Mouse (Mus musculus): ENCODE measurements at regions not wholly inside any gene's neighbourhood (a gene's known extent, or its start where the extent isn't known, plus 50 kb on each side); places are given as distances from the start of the nearest gene placed in this dataset.

GRCm38 (mm10) chr11:19203968-19204367 lies 185.2 kb upstream of the Meis1 start:
- peak overlapping the region; percentile 15; the same call in 1 of the 2 replicates for H3K4me2 ChIP-seq (ENCODE audit: low read length)
- H3K9ac ChIP-seq (replicated peaks; ENCODE audit: low read depth, low read length): no peak overlapping the region
- H3K36me3 ChIP-seq (ENCODE audit: control insufficient read depth, insufficient read depth): no peaks in the 10 kb centered on the region
- no peak overlapping the region for H3K27ac ChIP-seq (ENCODE audit: low read length)
- no peak overlapping the region for H3K4me3 ChIP-seq (replicated peaks; ENCODE audit: low read length)
- H3K4me1 ChIP-seq (replicated peaks; ENCODE audit: control insufficient read depth, insufficient read depth, low read length): peaks cover 10% of the 10 kb centered on the region; the same call in 1 of the 2 replicates
- peak; percentile 72 for ATAC-seq
- no peaks in the 10 kb centered on the region for H3K9me3 ChIP-seq (ENCODE audit: control insufficient read depth, low read length)
- 14% methylated on average over 5 of the region's 5 CpGs for WGBS
- H3K27me3 ChIP-seq (replicated peaks; ENCODE audit: control insufficient read depth, insufficient read depth, low read length): no peaks in the 10 kb centered on the region

DNA sequence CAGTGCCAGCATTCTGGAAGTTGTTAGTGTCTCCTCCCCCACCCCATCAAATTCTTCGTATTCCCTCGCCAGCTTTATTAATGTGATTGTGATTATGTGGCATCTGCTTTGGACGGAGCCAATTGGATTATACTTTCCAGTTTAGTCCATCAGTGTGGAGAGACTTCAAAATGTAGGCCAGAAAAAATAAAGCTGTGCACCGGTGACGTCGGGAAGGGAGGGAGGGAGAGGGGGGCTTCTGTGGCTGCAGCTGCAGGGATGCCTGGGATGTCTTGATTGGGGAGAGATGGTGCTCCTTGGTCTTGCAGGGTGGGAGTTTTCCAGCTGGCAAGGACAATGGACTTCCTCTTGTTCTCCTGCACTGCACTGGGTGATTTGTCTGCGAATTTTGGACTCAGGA lies 185.7 kb upstream of the Meis1 start:
- no peaks in the 10 kb centered on the region for H3K27me3 ChIP-seq (replicated peaks; ENCODE audit: control insufficient read depth, insufficient read depth, low read length)
- no peak overlapping the region for H3K27ac ChIP-seq (ENCODE audit: low read length)
- peak; percentile 74 for ATAC-seq
- peaks cover 10% of the 10 kb centered on the region; the same call in 1 of the 2 replicates for H3K4me1 ChIP-seq (replicated peaks; ENCODE audit: control insufficient read depth, insufficient read depth, low read length)
- H3K9ac ChIP-seq (replicated peaks; ENCODE audit: low read depth, low read length): no peak overlapping the region
- H3K4me2 ChIP-seq (ENCODE audit: low read length): peak overlapping the region; percentile 15
- no peaks in the 10 kb centered on the region for H3K9me3 ChIP-seq (ENCODE audit: control insufficient read depth, low read length)
- H3K4me3 ChIP-seq (replicated peaks; ENCODE audit: low read length): no peak overlapping the region
- 18% methylated on average over 7 of the region's 7 CpGs for WGBS
- no peaks in the 10 kb centered on the region for H3K36me3 ChIP-seq (ENCODE audit: control insufficient read depth, insufficient read depth)

- Histone ChIP-seq H3K36me3 (ENCODE audit: control insufficient read depth, insufficient read depth) (no peaks in the 10 kb centered on the region), H3K4me1 (replicated peaks; ENCODE audit: control insufficient read depth, insufficient read depth, low read length) (peaks cover 10% of the 10 kb centered on the region; the same call in 1 of the 2 replicates), H3K4me3 (replicated peaks; ENCODE audit: low read length) (no peak overlapping the region), H3K27me3 (replicated peaks; ENCODE audit: control insufficient read depth, insufficient read depth, low read length) (no peaks in the 10 kb centered on the region), H3K4me2 (ENCODE audit: low read length) (no peak overlapping the region), H3K27ac (ENCODE audit: low read length) (no peak overlapping the region), H3K9ac (replicated peaks; ENCODE audit: low read depth, low read length) (no peak overlapping the region), H3K9me3 (ENCODE audit: control insufficient read depth, low read length) (no peaks in the 10 kb centered on the region)
- 0 out of 2 replicates have a peak, but pooled peaks have one; percentile 7 for ATAC-seq
These were observed 186.4 kb upstream of the Meis1 start for GRCm38 (mm10) chr11:19205174-19205573.

GRCm38 (mm10) chr11:19219476-19219875 lies 200.7 kb upstream of the Meis1 start:
- H3K27me3 ChIP-seq (replicated peaks; ENCODE audit: control insufficient read depth, insufficient read depth, low read length): no peaks in the 10 kb centered on the region
- 75% methylated on average over 3 of the region's 3 CpGs for WGBS
- H3K4me3 ChIP-seq (replicated peaks; ENCODE audit: low read length): no peak overlapping the region
- no peak overlapping the region for H3K27ac ChIP-seq (ENCODE audit: low read length)
- ATAC-seq: no peak
- no peak overlapping the region for H3K4me2 ChIP-seq (ENCODE audit: low read length)
- no peak overlapping the region for H3K9ac ChIP-seq (replicated peaks; ENCODE audit: low read depth, low read length)
- no peaks in the 10 kb centered on the region for H3K4me1 ChIP-seq (replicated peaks; ENCODE audit: control insufficient read depth, insufficient read depth, low read length)
- no peaks in the 10 kb centered on the region for H3K9me3 ChIP-seq (ENCODE audit: control insufficient read depth, low read length)
- H3K36me3 ChIP-seq (ENCODE audit: control insufficient read depth, insufficient read depth): no peaks in the 10 kb centered on the region

DNA sequence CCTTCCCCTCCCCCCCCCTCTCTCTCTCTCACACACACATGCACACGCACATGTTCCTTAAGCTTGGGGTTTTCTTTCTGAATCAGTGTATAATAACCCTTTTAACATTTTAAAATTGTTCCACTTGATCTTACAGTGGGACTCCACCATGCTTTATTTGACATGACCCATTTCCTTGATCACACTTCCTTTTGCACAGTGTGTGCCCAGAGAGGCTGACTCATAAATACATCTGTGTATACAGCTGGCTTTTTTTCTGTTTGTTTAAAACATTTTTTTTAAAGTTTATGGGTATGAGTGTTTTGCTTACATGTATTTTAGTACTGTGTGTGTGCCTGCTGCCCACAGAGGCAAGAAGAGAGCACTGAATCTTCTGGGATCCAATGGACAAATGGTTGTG lies 202.7 kb upstream of the Meis1 start:
- no peaks in the 10 kb centered on the region for H3K9me3 ChIP-seq (ENCODE audit: control insufficient read depth, low read length)
- no CpG with 5 or more reads among the region's 1 CpGs for WGBS
- H3K9ac ChIP-seq (replicated peaks; ENCODE audit: low read depth, low read length): no peak overlapping the region
- no peaks in the 10 kb centered on the region for H3K4me1 ChIP-seq (replicated peaks; ENCODE audit: control insufficient read depth, insufficient read depth, low read length)
- H3K27me3 ChIP-seq (replicated peaks; ENCODE audit: control insufficient read depth, insufficient read depth, low read length): no peaks in the 10 kb centered on the region
- H3K27ac ChIP-seq (ENCODE audit: low read length): no peak overlapping the region
- no peak overlapping the region for H3K4me3 ChIP-seq (replicated peaks; ENCODE audit: low read length)
- H3K4me2 ChIP-seq (ENCODE audit: low read length): no peak overlapping the region
- ATAC-seq: no peak
- H3K36me3 ChIP-seq (ENCODE audit: control insufficient read depth, insufficient read depth): no peaks in the 10 kb centered on the region

DNA sequence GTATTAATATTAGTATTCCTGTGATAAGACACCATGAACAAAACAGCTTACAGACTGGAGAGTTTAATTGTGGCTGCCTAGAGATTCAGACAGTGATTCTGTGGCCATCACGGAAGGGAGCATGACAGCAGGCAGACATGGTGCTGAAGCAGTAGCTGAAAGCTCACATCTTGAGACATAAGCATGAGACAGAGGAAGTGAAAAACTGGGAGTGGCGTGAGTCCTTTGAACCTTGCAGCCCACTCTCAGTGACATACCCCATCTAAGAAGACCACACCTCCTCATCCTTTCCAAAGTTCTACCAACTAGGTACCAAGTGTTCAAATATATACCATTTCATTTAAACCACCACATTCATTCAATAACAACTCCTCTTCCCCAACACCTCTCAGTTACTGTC lies 208.0 kb upstream of the Meis1 start:
- no peak overlapping the region for H3K27ac ChIP-seq (ENCODE audit: low read length)
- no peaks in the 10 kb centered on the region for H3K4me1 ChIP-seq (replicated peaks; ENCODE audit: control insufficient read depth, insufficient read depth, low read length)
- H3K4me2 ChIP-seq (ENCODE audit: low read length): no peak overlapping the region
- no peaks in the 10 kb centered on the region for H3K36me3 ChIP-seq (ENCODE audit: control insufficient read depth, insufficient read depth)
- ATAC-seq: no peak
- H3K9ac ChIP-seq (replicated peaks; ENCODE audit: low read depth, low read length): no peak overlapping the region
- WGBS: 87% methylated on average over 2 of the region's 2 CpGs
- H3K27me3 ChIP-seq (replicated peaks; ENCODE audit: control insufficient read depth, insufficient read depth, low read length): no peaks in the 10 kb centered on the region
- H3K9me3 ChIP-seq (ENCODE audit: control insufficient read depth, low read length): no peaks in the 10 kb centered on the region
- no peak overlapping the region for H3K4me3 ChIP-seq (replicated peaks; ENCODE audit: low read length)

DNA sequence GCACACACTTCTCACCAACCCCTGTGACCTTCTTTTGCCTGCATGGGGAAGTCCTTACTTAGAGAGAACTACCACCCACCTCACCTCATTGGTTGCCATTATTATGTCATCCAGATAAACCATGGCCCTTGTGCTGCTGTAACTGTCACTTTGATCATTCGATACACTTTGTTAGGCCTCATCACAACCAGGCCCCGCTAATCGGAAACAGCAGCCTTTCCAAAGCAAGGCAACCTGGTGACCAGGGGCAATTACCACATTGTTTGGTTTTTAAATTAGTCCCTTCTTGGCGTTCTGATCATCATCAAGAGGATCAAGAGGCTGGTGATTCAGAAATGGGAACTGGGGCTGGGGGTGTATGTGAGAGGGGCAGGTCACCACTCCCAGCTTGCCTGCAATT lies 208.9 kb upstream of the Meis1 start:
- ATAC-seq: no peak

GRCm38 (mm10) chr11:19246390-19247114 lies 227.8 kb upstream of the Meis1 start:
- Histone ChIP-seq H3K9ac (replicated peaks; ENCODE audit: low read depth, low read length) (no peak overlapping the region), H3K27ac (ENCODE audit: low read length) (no peak overlapping the region), H3K27me3 (replicated peaks; ENCODE audit: control insufficient read depth, insufficient read depth, low read length) (peaks cover 2% of the 10 kb centered on the region; the same call in 1 of the 2 replicates), H3K4me1 (replicated peaks; ENCODE audit: control insufficient read depth, insufficient read depth, low read length) (peaks cover 3% of the 10 kb centered on the region; the same call in 1 of the 2 replicates), H3K36me3 (ENCODE audit: control insufficient read depth, insufficient read depth) (no peaks in the 10 kb centered on the region), H3K4me2 (ENCODE audit: low read length) (no peak overlapping the region), H3K4me3 (replicated peaks; ENCODE audit: low read length) (no peak overlapping the region), H3K9me3 (ENCODE audit: control insufficient read depth, low read length) (no peaks in the 10 kb centered on the region)
- ATAC-seq: no peak
- 81% methylated on average over 11 of the region's 11 CpGs for WGBS

More for the DNA sequence above, 208.9 kb upstream of the Meis1 start:
- no peak overlapping the region for H3K27ac ChIP-seq (ENCODE audit: low read length)
- H3K4me3 ChIP-seq (replicated peaks; ENCODE audit: low read length): no peak overlapping the region
- no peak overlapping the region for H3K4me2 ChIP-seq (ENCODE audit: low read length)
- H3K36me3 ChIP-seq (ENCODE audit: control insufficient read depth, insufficient read depth): no peaks in the 10 kb centered on the region
- 67% methylated on average over 4 of the region's 4 CpGs for WGBS
- no peaks in the 10 kb centered on the region for H3K27me3 ChIP-seq (replicated peaks; ENCODE audit: control insufficient read depth, insufficient read depth, low read length)
- H3K9ac ChIP-seq (replicated peaks; ENCODE audit: low read depth, low read length): no peak overlapping the region
- H3K4me1 ChIP-seq (replicated peaks; ENCODE audit: control insufficient read depth, insufficient read depth, low read length): no peaks in the 10 kb centered on the region
- H3K9me3 ChIP-seq (ENCODE audit: control insufficient read depth, low read length): no peaks in the 10 kb centered on the region

GRCm38 (mm10) chr11:19253605-19254004 lies 234.8 kb upstream of the Meis1 start:
- Histone ChIP-seq H3K4me2 (ENCODE audit: low read length) (no peak overlapping the region), H3K4me3 (replicated peaks; ENCODE audit: low read length) (no peak overlapping the region), H3K36me3 (ENCODE audit: control insufficient read depth, insufficient read depth) (no peaks in the 10 kb centered on the region), H3K9me3 (ENCODE audit: control insufficient read depth, low read length) (no peaks in the 10 kb centered on the region), H3K27ac (ENCODE audit: low read length) (no peak overlapping the region), H3K9ac (replicated peaks; ENCODE audit: low read depth, low read length) (no peak overlapping the region), H3K4me1 (replicated peaks; ENCODE audit: control insufficient read depth, insufficient read depth, low read length) (no peaks in the 10 kb centered on the region), H3K27me3 (replicated peaks; ENCODE audit: control insufficient read depth, insufficient read depth, low read length) (0 out of 2 replicates have a peak, but pooled peaks cover under 1% of the 10 kb centered on the region)
- 86% methylated on average over 5 of the region's 5 CpGs for WGBS
- no peak for ATAC-seq
